Mouse (Mus musculus): ENCODE measurements around the gene Baiap2l1.
A peak's percentile ranks its signal among the peaks of the same experiment; 100 is the strongest.

Gene Baiap2l1

GRCm38 (mm10) chr5:144226220-144226619 is 131.7 kb downstream of the Baiap2l1 start:
- DNase-seq (ENCODE audit: low read depth) = no peak

- no peak for DNase-seq (ENCODE audit: low read depth)
These were observed 133.8 kb downstream of the Baiap2l1 start for GRCm38 (mm10) chr5:144223899-144224816.

- peak; percentile 89 for DNase-seq (ENCODE audit: low read depth)
These were observed 134.4 kb downstream of the Baiap2l1 start, which contains the start of gene Tecpr1 for GRCm38 (mm10) chr5:144223503-144223862. TSS of gene Tecpr1 (minus strand) at chr5:144223615.

GRCm38 (mm10) chr5:144222811-144223502 is 135.0 kb downstream of the Baiap2l1 start:
- DNase-seq (ENCODE audit: low read depth) = no peak

- DNase-seq (ENCODE audit: low read depth) = no peak
These were observed 136.6 kb downstream of the Baiap2l1 start for GRCm38 (mm10) chr5:144221305-144221704.

- DNase-seq (ENCODE audit: low read depth) = no peak
These were observed 138.0 kb downstream of the Baiap2l1 start for GRCm38 (mm10) chr5:144219936-144220335.

GRCm38 (mm10) chr5:144219306-144219705 is 138.6 kb downstream of the Baiap2l1 start:
- no peak for DNase-seq (ENCODE audit: low read depth)

GRCm38 (mm10) chr5:144218061-144218460 is 139.9 kb downstream of the Baiap2l1 start:
- DNase-seq (ENCODE audit: low read depth) = no peak

- no peak for DNase-seq (ENCODE audit: low read depth)
These were observed 141.9 kb downstream of the Baiap2l1 start for GRCm38 (mm10) chr5:144215992-144216391.

All from c-Kit-positive CD71-positive TER-119-negative erythroid progenitor cells, embryonic 14.5 days (primary cell).